Mouse (Mus musculus): ENCODE data around the gene Pheta2.

DNA sequence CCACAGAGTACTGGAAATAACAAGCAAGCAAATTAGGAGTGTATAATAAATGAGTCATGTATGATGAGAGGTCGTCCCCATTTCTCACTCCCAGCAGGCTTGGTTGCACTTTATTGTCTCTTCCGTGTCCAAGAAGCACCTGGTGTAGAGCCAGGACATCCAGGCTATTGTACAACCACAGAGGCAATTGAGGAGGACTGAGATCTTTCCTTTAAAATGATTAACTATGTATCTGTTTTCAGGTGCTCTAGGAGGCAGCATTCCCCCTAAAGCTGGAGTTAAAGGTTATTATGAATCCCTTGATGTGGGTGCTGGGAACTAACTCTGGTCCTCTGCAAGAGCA lies 10.2 kb downstream of the Pheta2 start:
- TF ChIP-seq CEBPB (IDR thresholded peaks at IDR 0.05; ENCODE audit: low read depth) (no peak), CTCF (IDR thresholded peaks at IDR 0.05; ENCODE audit: control insufficient read depth, insufficient read depth, insufficient read length) (no peak), MAX (IDR thresholded peaks at IDR 0.05) (no peak)
